Mouse (Mus musculus) neural tube, embryonic 15.5 days (tissue): Measurements from ENCODE around the gene Il1r2. TPM values are rescaled to one million over a fixed set of nuclear protein-coding genes. Genes with fewer than 3 reads are reported as not detected.

ENCODE experiments used
- ATAC-seq: fragments of 200-750 bp; cut with Nextera tagmentation; 2 replicates; pipeline ENCODE4 v1.8.0; 2017; ENCODE audit warnings: mild to moderate bottlenecking, moderate TSS enrichment, moderate library complexity; ENCODE audit not compliant: low FRiP score
- H3K27ac ChIP-seq: fragments of 300-500 bp; sonication (generic); replicated peaks from 2 replicates; pipeline ENCODE4 v1.5.1; 2015; ENCODE audit warnings: mild to moderate bottlenecking, inconsistent platforms
- H3K27me3 ChIP-seq: fragments of 300-500 bp; sonication (generic); replicated peaks from 2 replicates; pipeline ENCODE4 v1.6.1; 2015; ENCODE audit warnings: inconsistent platforms
- H3K36me3 ChIP-seq: fragments of 300-500 bp; sonication (generic); 2 replicates; pipeline ENCODE4 v1.6.1; 2015; ENCODE audit warnings: inconsistent platforms
- H3K4me1 ChIP-seq: fragments of 300-500 bp; sonication (generic); 2 replicates; pipeline ENCODE4 v1.6.1; 2015; ENCODE audit warnings: inconsistent platforms
- H3K4me2 ChIP-seq: fragments of 300-500 bp; sonication (generic); 2 replicates; pipeline ENCODE4 v1.6.1; 2015; ENCODE audit warnings: inconsistent platforms, mild to moderate bottlenecking, moderate library complexity
- H3K4me3 ChIP-seq: fragments of 300-500 bp; sonication (generic); replicated peaks from 2 replicates; pipeline ENCODE4 v1.5.1; 2015; ENCODE audit warnings: mild to moderate bottlenecking, inconsistent platforms
- H3K9ac ChIP-seq: fragments of 300-500 bp; sonication (generic); replicated peaks from 2 replicates; pipeline ENCODE4 v1.6.1; 2015; ENCODE audit warnings: mild to moderate bottlenecking, inconsistent platforms
- H3K9me3 ChIP-seq: fragments of 300-500 bp; sonication (generic); replicated peaks from 2 replicates; pipeline ENCODE4 v1.6.1; 2016; ENCODE audit warnings: inconsistent platforms
- WGBS: fragments of 180-500 bp; shearing (Covaris S2); methylation state at CpG from one replicate; pipeline ENCODE4 v1.1.7; 2015; ENCODE audit warnings: mixed read lengths; 5-methylcytosine and 5-hydroxymethylcytosine counted together
- polyA plus RNA-seq: library from polyadenylated mRNA; unstranded; fragments of >200 nt; fragmentation: Nextera tagmentation; extraction: Ambion mirVana; gene quantifications from 2 replicates; pipeline ENCODE4 v1.2.1, GENCODE M21; 2015

Gene Il1r2
- polyA plus RNA-seq, 1 experiment from 2014 or later = 0.63 TPM

DNA sequence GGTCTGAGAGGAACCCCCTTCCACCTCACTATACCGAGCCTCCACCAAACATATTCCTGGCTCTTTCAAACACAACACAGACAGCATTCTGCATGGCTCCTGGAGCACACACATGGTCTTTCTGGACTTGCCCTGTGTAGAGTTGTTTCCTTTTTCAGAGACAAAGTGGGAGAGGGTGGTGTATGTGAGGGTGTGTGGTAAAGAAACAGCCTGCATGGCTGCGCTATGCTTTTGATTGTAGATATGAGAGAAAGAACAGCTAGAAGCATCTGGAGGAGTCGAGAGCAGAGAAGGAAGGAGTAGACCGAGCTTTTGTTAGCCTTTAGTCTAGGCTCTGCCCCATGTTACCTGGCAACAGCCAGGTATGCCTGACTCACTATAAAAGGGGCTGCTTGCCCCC, 10.5 kb upstream of the Il1r2 start:
- Histone ChIP-seq H3K27ac (no peak overlapping the region), H3K9ac (no peak overlapping the region), H3K36me3 (no peaks in the 10 kb centered on the region), H3K27me3 (no peaks in the 10 kb centered on the region), H3K9me3 (no peaks in the 10 kb centered on the region), H3K4me3 (no peak overlapping the region), H3K4me1 (0 out of 2 replicates have a peak, but pooled peaks cover 4% of the 10 kb centered on the region), H3K4me2 (no peak overlapping the region)
- no peak for ATAC-seq
- 67% methylated on average over 4 of the region's 4 CpGs for WGBS

DNA sequence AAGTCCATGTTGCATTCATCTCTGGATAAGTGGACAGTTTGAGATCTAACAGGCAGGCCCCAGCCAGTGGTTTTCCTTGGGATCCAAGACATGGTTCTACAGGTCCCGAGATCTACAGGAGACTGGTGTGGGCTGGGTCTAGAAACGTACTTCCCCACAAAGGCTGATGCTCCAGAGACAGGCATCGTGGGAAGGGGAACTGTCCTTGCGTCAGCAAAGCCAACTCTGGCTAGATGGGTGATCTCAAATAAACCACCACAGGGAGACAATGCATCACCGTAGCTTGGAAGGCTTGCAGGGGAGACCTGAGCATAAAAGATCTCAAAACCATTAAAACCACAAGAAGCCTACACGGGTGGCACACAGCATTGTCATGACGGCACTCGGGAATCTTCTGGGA, 9.4 kb upstream of the Il1r2 start:
- no peak overlapping the region for H3K27ac ChIP-seq
- no peaks in the 10 kb centered on the region for H3K36me3 ChIP-seq
- no peak for ATAC-seq
- H3K4me1 ChIP-seq = 0 out of 2 replicates have a peak, but pooled peaks cover 4% of the 10 kb centered on the region
- H3K4me2 ChIP-seq = no peak overlapping the region
- H3K4me3 ChIP-seq = no peak overlapping the region
- H3K9ac ChIP-seq = no peak overlapping the region
- H3K9me3 ChIP-seq = no peaks in the 10 kb centered on the region
- WGBS = 88% methylated on average over 8 of the region's 8 CpGs
- H3K27me3 ChIP-seq = no peaks in the 10 kb centered on the region

DNA sequence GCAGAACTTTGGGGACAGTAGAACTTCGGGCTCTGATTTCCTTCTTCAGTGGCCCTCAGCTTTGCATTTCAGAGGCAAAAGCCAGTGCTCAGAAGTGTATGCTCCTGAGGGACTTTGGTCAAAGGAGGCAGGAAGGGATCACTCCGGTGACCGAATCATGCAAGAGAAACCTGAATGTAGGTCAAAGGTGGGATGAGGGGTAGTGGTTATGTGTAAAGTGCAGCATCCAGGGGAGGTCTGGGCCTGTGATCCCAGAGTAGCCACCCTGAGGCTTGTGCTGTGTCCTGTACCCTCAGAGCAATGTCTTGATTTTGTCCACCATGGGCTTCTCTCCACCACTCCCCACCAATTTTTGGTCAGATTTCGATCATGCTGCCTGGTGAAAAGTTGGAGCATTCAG, 1.3 kb upstream of the Il1r2 start:
- H3K4me2 ChIP-seq = no peak overlapping the region
- ATAC-seq = no peak
- no peak overlapping the region for H3K27ac ChIP-seq
- no peak overlapping the region for H3K4me3 ChIP-seq
- H3K4me1 ChIP-seq = no peaks in the 10 kb centered on the region
- H3K9ac ChIP-seq = no peak overlapping the region
- H3K9me3 ChIP-seq = no peaks in the 10 kb centered on the region
- H3K27me3 ChIP-seq = no peaks in the 10 kb centered on the region
- 82% methylated on average over 4 of the region's 4 CpGs for WGBS
- no peaks in the 10 kb centered on the region for H3K36me3 ChIP-seq

DNA sequence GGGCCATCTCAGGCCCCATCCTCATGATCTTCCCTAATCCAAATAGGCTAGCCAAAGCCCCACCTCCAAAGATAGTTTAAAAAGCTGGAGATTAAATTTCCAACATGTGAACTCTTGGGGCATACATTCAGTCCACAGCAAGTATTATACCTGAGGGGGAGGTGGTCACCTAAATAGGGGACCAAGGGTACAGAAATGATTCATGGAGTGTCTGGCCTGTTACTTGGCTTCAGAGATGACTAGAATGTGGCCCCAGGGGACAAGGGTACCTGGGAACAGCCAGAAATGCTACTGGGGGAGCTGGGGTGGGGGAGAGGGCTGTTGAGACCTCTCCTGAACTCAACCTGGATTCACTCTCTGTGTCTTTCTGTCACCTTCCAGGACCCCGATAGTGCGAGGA, 3.4 kb downstream of the Il1r2 start:
- Histone ChIP-seq H3K4me2 (no peak overlapping the region), H3K9me3 (no peaks in the 10 kb centered on the region), H3K4me3 (no peak overlapping the region), H3K27ac (no peak overlapping the region), H3K27me3 (no peaks in the 10 kb centered on the region), H3K9ac (no peak overlapping the region), H3K36me3 (no peaks in the 10 kb centered on the region), H3K4me1 (no peaks in the 10 kb centered on the region)
- 97% methylated on average over 2 of the region's 2 CpGs for WGBS
- ATAC-seq = no peak

DNA sequence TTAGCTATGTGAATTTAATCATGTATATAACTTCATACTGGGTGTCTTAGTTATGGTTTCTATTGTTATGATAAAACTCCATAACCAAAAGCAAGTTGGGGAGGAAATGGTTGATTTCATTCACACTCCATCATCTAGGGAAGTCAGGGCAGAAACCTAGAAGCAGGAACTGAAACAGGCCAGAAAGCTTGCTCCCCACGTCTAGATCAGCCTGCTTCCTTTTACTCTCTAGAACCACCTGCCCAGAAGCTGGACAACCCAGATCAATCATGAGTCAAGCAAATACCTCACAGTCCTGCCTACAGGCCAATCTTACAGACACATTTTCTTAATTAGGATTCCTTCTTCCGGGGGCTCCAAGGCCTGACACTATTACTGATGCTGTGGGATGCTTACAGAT, 7.2 kb downstream of the Il1r2 start:
- ATAC-seq = no peak
- H3K27ac ChIP-seq = no peak overlapping the region
- H3K36me3 ChIP-seq = no peaks in the 10 kb centered on the region
- H3K27me3 ChIP-seq = peaks cover 3% of the 10 kb centered on the region; the same call in 1 of the 2 replicates
- 92% methylated on average over 2 of the region's 2 CpGs for WGBS
- H3K9me3 ChIP-seq = no peaks in the 10 kb centered on the region
- no peak overlapping the region for H3K4me3 ChIP-seq
- H3K9ac ChIP-seq = no peak overlapping the region
- H3K4me1 ChIP-seq = peaks cover 14% of the 10 kb centered on the region; the same call in 1 of the 2 replicates
- H3K4me2 ChIP-seq = no peak overlapping the region

DNA sequence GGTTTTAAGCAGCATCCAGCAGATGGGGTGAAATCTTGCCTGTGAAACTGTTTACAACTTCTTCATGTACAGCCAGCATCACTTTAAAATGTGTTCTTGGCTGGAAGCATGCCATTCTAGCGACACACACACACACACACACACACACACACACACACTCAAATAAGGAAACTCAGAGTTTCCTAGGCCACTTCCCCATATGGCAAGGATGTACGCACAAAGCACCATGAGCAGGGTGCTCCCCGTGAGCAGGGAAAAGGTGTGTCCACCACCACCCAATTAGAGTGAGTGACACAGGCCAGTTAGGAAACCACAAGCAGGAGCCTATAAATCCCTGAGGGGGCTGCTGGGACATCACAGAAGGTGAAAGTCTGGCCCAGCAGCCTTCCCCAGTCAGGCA, 10.5 kb downstream of the Il1r2 start:
- Histone ChIP-seq H3K4me2 (peak overlapping the region; percentile 62; the same call in 1 of the 2 replicates), H3K27me3 (peaks cover 3% of the 10 kb centered on the region; the same call in 1 of the 2 replicates), H3K9me3 (no peaks in the 10 kb centered on the region), H3K27ac (no peak overlapping the region), H3K4me3 (no peak overlapping the region), H3K9ac (no peak overlapping the region), H3K4me1 (peaks cover 19% of the 10 kb centered on the region; the same call in 1 of the 2 replicates), H3K36me3 (no peaks in the 10 kb centered on the region)
- no peak for ATAC-seq
- 65% methylated on average over 3 of the region's 3 CpGs for WGBS

DNA sequence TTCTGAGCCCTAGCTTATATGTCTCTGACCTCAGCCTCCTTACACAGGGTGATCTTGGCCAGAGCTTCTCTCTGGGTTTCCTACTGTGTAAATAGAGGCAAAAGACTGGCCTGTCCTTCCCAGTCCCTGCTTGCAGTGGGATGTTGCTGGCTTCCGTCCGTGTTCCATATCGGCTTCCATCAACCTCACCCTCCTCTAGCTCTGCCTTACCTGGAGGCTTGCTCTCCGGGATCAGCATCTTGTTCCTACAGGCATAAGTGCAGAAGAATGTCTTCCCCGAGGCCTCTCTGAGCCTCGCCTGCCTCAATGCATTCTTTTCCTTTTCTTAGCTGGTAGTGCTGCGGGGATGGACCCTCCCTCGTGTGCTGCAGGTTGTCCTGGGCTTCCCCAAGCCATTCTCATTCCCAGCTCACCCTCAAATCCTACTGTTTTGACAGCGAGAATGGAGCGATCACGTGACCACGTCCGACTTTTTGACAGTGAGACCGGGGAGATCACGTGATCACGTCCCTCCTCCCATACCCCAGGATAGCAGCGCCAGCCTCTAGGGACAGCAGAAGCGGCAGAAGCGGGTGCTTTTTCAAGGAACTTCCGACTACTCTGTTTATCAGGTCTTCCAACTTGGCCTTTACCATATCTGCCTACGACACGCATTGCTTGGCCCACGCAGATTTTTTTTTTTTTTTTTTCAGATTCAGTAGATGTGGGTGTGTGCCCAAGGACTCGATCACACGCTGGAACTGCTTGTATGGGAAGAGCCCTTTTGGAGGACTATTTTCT, 11.7 kb downstream of the Il1r2 start:
- no peaks in the 10 kb centered on the region for H3K36me3 ChIP-seq
- H3K27me3 ChIP-seq = peaks cover 3% of the 10 kb centered on the region; the same call in 1 of the 2 replicates
- H3K9ac ChIP-seq = peak overlapping the region; percentile 48
- peak overlapping the region; percentile 62 for H3K4me2 ChIP-seq
- ATAC-seq = peak; percentile 91
- WGBS = 3% methylated on average over 25 of the region's 25 CpGs
- H3K4me1 ChIP-seq = peaks cover 19% of the 10 kb centered on the region; the same call in 1 of the 2 replicates
- no peaks in the 10 kb centered on the region for H3K9me3 ChIP-seq
- H3K4me3 ChIP-seq = peak overlapping the region; percentile 46
- H3K27ac ChIP-seq = 0 out of 2 replicates have a peak overlapping the region, but pooled peaks have one; percentile 0

DNA sequence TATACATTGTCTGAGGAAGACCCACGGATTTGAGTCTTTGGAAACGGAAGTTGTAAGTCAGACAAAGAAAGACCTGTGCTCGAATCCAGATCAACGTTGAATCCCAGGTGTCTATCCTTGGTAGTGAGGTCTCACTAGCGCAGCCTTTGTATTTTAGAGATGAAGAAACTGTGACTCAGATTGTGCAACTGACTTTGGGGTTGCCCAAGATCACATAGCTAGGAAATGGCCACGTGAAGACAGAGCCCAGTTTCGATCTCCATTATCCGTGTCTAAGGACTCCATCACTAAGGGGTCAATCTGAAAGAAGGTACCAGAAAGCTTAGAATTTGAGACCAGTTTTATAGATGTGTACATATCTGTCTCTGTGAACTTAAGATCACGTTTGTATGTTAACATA, 17.3 kb downstream of the Il1r2 start:
- Histone ChIP-seq H3K27ac (no peak overlapping the region), H3K4me1 (0 out of 2 replicates have a peak, but pooled peaks cover 4% of the 10 kb centered on the region), H3K36me3 (no peaks in the 10 kb centered on the region), H3K9me3 (no peaks in the 10 kb centered on the region), H3K9ac (no peak overlapping the region), H3K27me3 (no peaks in the 10 kb centered on the region), H3K4me2 (no peak overlapping the region), H3K4me3 (no peak overlapping the region)
- ATAC-seq = no peak
- 88% methylated on average over 9 of the region's 9 CpGs for WGBS

DNA sequence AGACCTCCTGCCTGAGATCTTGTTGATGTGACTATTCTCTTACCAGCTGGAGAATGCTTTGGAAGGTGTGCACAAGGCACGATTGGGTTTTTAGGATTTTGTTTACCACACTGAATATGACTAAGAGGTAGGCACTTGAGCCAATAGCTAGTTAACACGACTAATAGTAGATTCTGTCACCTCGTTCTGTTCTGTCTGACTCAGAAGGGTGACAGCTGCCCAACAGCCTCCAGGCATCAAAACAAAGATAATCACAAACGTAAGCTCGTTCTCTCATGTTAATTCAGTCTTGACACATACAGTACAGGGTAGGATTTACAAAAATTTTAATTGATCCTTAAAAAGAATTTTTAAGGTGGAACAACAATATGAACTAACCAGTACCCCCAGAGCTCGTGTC, 18.7 kb downstream of the Il1r2 start:
- 68% methylated on average over 6 of the region's 6 CpGs for WGBS
- Histone ChIP-seq H3K27me3 (no peaks in the 10 kb centered on the region), H3K9me3 (no peaks in the 10 kb centered on the region), H3K9ac (no peak overlapping the region), H3K4me1 (no peaks in the 10 kb centered on the region), H3K4me3 (no peak overlapping the region), H3K36me3 (no peaks in the 10 kb centered on the region), H3K27ac (no peak overlapping the region), H3K4me2 (no peak overlapping the region)
- ATAC-seq = no peak

DNA sequence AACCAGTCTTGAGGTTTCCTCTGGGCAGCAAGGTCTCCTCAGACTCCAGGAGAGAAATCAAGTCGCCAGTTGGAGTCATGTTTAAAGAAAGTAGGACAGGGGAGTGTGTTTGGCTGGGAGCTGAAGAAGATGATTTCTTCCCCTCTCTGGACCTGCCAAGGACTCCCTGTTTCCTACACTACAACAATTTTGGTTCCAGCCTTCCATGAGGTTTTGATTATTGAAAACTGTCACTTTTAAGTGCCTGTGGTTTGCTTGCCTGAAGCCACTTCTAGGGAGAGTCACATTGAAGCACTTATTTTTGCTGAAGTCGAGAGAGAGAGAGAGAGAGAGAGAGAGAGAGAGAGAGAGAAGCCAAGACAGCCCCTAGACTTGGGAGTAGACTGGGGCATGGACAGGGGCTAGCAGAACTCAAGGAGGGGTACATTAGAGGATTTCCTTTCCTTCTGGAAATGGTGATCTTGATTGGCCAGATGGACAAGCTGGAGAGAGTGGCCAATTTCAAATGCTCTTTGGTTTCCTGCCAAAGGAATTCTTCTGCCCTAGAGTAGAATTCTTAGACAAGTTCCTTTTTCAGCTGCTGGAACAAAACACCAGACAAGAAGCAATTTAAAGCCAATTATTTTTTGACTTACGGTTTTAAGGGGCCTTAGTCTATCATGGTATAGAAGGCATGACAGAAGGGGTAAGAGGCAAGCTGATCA, 20.9 kb downstream of the Il1r2 start:
- ATAC-seq = no peak
- WGBS = 78% methylated on average over 3 of the region's 3 CpGs
- no peaks in the 10 kb centered on the region for H3K36me3 ChIP-seq
- no peak overlapping the region for H3K27ac ChIP-seq
- no peaks in the 10 kb centered on the region for H3K9me3 ChIP-seq
- no peaks in the 10 kb centered on the region for H3K27me3 ChIP-seq
- H3K4me2 ChIP-seq = no peak overlapping the region
- H3K9ac ChIP-seq = no peak overlapping the region
- H3K4me3 ChIP-seq = no peak overlapping the region
- no peaks in the 10 kb centered on the region for H3K4me1 ChIP-seq

DNA sequence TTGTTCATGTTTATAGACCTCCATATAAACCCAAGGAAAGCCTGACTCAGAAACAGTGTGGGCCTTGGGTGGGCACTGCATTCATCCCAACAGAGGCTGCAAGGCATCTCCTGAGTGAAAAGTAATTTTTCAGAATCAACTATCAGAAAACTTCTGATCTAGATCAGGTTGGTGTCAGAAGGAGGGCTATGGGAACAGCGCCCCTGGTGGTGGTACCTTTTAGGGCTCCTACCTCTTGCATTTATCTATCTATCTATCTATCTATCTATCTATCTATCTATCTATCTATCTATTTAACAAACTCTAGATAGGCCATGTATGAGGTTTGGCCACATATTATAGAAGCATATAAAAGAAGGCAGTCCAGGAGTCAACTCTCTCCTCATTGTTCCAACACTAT, 21.7 kb downstream of the Il1r2 start:
- WGBS = 5% methylated on average over 1 of the region's 1 CpGs
- ATAC-seq = no peak
- H3K4me1 ChIP-seq = no peaks in the 10 kb centered on the region
- H3K27ac ChIP-seq = no peak overlapping the region
- H3K4me3 ChIP-seq = no peak overlapping the region
- no peak overlapping the region for H3K9ac ChIP-seq
- H3K27me3 ChIP-seq = no peaks in the 10 kb centered on the region
- H3K9me3 ChIP-seq = no peaks in the 10 kb centered on the region
- H3K4me2 ChIP-seq = no peak overlapping the region
- no peaks in the 10 kb centered on the region for H3K36me3 ChIP-seq

DNA sequence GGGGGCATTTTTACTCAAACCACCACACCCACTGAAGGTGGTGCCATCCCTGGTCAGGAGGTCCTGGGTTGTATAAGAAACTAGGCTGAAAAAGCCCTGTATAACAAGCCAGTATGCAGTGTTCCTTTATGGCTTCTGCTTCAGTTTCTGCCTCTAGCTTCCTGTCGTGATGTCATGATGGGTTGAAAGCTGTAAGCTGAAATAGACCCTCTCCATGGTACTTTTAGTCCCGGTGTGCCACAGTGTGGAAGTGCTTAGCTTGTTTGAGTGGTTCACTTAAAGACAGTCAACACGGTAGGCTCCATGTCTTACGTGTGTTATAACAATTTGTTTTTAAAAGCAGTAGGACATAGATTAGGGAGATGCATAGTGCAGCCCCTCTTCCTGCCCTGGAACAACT, 32.4 kb downstream of the Il1r2 start:
- Histone ChIP-seq H3K4me3 (no peak overlapping the region), H3K9me3 (no peaks in the 10 kb centered on the region), H3K9ac (no peak overlapping the region), H3K36me3 (no peaks in the 10 kb centered on the region), H3K4me2 (no peak overlapping the region), H3K4me1 (no peaks in the 10 kb centered on the region), H3K27me3 (no peaks in the 10 kb centered on the region), H3K27ac (no peak overlapping the region)
- ATAC-seq = no peak
- 79% methylated on average over 4 of the region's 4 CpGs for WGBS
